Mouse (Mus musculus) midbrain, embryonic 11.5 days (tissue): Measurements from ENCODE around the gene Agap1. TPM values are rescaled to one million over a fixed set of nuclear protein-coding genes. Genes with fewer than 3 reads are reported as not detected.

Experiments used
- ATAC-seq: fragments of 200-750 bp; cut with Nextera tagmentation; 2 replicates; pipeline ENCODE4 v1.8.0; 2017; ENCODE audit warnings: moderate TSS enrichment, moderate library complexity; ENCODE audit not compliant: low FRiP score
- DNase-seq: peaks from one replicate; pipeline ENCODE4 v3.0.0; 2015; ENCODE audit warnings: low spot score; ENCODE audit errors: missing footprints
- H3K27ac ChIP-seq: fragments of 300-500 bp; sonication (generic); 2 replicates; pipeline ENCODE4 v1.5.1; 2014; ENCODE audit warnings: low read depth, low read length
- H3K27me3 ChIP-seq: fragments of 300-500 bp; sonication (generic); 2 replicates; pipeline ENCODE4 v1.6.1; 2014; ENCODE audit warnings: mild to moderate bottlenecking, low read length, moderate library complexity, mixed read lengths; ENCODE audit not compliant: control insufficient read depth, insufficient read depth
- H3K36me3 ChIP-seq: fragments of 300-500 bp; sonication (generic); 2 replicates; pipeline ENCODE4 v1.6.1; 2014; ENCODE audit warnings: mild to moderate bottlenecking, low read length, moderate library complexity, mixed read lengths; ENCODE audit not compliant: control insufficient read depth, insufficient read depth
- H3K4me1 ChIP-seq: fragments of 300-500 bp; sonication (generic); 2 replicates; pipeline ENCODE4 v1.6.1; 2014; ENCODE audit warnings: low read length; ENCODE audit not compliant: control insufficient read depth, insufficient read depth
- H3K4me2 ChIP-seq: fragments of 300-500 bp; sonication (generic); 2 replicates; pipeline ENCODE4 v1.6.1; 2014; ENCODE audit warnings: mild to moderate bottlenecking, moderate library complexity
- H3K4me3 ChIP-seq: fragments of 300-500 bp; sonication (generic); 2 replicates; pipeline ENCODE4 v1.5.1; 2014; ENCODE audit warnings: low read depth, low read length
- H3K9ac ChIP-seq: fragments of 300-500 bp; sonication (generic); 2 replicates; pipeline ENCODE4 v1.6.1; 2014; ENCODE audit warnings: low read length
- H3K9me3 ChIP-seq: fragments of 300-500 bp; sonication (generic); 2 replicates; pipeline ENCODE4 v1.6.1; 2016; ENCODE audit warnings: low read length; ENCODE audit not compliant: control insufficient read depth
- WGBS: fragments of 180-500 bp; shearing (Covaris S2); extraction: QIAGEN DNeasy Blood & Tissue Kit; methylation state at CpG from one replicate; pipeline ENCODE4 v1.1.7; 2014; 5-methylcytosine and 5-hydroxymethylcytosine counted together
- polyA plus RNA-seq: library from polyadenylated mRNA; unstranded; fragments of >200 nt; fragmentation: Nextera tagmentation; extraction: Ambion mirVana; gene quantifications from 2 replicates; pipeline ENCODE4 v1.2.1, GENCODE M21; 2014

Gene Agap1
- polyA plus RNA-seq, 1 experiment from 2014 or later: 33.6 TPM

DNA sequence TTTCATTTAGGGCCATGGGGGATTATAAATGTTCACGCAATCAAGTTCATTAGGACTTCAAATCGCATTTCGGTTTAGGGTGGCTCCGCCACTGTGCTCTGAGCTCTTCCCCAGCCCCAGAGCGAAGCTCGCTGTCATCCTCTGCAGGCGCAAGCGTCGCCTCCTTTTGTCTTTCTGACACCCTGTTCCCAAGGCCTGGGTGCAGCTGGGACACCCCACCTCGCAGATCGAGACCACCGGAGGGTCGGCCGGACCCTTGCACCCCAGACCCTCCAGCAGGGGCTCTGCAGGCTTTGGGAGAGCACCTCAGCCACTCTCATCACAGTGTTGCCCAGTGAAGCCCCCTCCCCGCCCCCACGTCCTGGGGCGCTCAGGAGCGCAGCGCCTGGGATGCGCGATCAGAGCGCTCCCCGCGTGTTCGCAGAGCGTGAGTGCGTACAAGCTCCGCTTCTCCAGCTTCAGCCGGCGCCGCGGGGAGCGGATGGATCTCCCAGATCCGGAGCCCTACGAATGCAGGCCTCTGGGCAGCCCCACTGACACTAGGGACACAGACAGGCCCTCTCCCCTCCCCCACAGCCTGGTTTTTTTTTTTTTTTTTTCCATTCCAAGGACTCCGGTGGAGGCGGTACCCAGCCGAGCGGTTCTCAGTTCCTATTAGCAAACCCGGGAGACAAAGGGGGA lies 487.2 kb downstream of the Agap1 start:
- Histone ChIP-seq H3K4me3 (peak overlapping the region; percentile 33), H3K9ac (peak overlapping the region; percentile 66), H3K4me1 (peaks cover 16% of the 10 kb centered on the region), H3K27ac (no peak overlapping the region), H3K27me3 (peaks cover 71% of the 10 kb centered on the region), H3K36me3 (no peaks in the 10 kb centered on the region), H3K9me3 (no peaks in the 10 kb centered on the region), H3K4me2 (peak overlapping the region; percentile 81)
- WGBS: under 1% methylated on average over 40 of the region's 40 CpGs
- peak; percentile 96 for DNase-seq
- ATAC-seq: peak; percentile 67

DNA sequence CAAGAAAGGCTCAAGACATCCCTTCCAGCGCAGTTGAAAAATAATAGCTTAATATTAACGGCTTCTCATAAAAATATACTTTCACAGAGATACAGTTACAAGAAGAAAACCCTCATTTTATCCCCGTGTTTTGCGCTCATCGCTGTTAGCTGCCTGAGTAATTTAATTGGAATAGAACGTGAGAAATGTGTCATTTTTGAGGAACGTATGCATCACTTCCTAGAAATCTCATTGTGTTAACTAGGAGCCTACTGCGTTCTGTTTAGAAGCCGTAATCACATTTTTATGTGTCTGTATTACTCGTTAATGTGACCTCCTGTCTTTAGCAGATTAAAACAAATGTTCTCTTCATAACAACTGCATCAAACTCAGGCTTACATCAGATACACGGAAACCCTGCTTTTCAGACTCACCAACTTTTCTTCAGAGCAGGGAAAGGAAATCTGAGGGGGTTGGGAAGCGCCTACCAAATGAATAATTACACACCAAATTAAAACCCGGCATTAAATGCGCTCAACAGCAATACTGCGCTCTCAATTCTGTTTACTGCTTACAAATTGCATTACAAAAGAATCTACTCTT lies 487.9 kb downstream of the Agap1 start:
- Histone ChIP-seq H3K9ac (peak overlapping the region; percentile 66; the same call in 1 of the 2 replicates), H3K27ac (no peak overlapping the region), H3K27me3 (peaks cover 65% of the 10 kb centered on the region), H3K4me2 (peak overlapping the region; percentile 81), H3K4me1 (peaks cover 16% of the 10 kb centered on the region), H3K4me3 (peak overlapping the region; percentile 33), H3K9me3 (no peaks in the 10 kb centered on the region), H3K36me3 (no peaks in the 10 kb centered on the region)
- DNase-seq (peak; percentile 94), ATAC-seq (no peak)
- WGBS: 2% methylated on average over 15 of the region's 15 CpGs

DNA sequence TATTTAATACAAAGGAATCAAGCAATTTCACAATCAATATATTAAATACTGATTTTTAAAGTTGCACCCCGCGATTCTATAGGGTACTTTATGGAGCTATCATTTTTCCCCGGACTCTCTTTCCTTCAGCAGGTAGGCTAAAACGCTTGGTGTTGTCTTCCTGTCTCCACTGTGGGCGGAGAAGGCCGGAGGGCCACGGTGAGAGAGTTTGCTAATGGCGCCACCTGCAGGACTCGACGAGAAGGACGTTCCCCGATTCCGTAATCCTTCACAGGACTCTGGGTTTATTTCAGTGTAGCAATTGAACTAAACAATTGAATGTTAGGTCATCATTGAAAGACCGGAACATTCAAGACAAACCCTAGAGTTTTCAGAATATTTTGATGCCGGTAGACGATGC lies 488.6 kb downstream of the Agap1 start:
- Histone ChIP-seq H3K4me3 (no peak overlapping the region), H3K27me3 (peaks cover 57% of the 10 kb centered on the region), H3K36me3 (no peaks in the 10 kb centered on the region), H3K9ac (no peak overlapping the region), H3K4me1 (peaks cover 16% of the 10 kb centered on the region), H3K9me3 (no peaks in the 10 kb centered on the region), H3K4me2 (peak overlapping the region; percentile 81; the same call in 1 of the 2 replicates), H3K27ac (no peak overlapping the region)
- DNase-seq (peak; percentile 99), ATAC-seq (0 out of 2 replicates have a peak, but pooled peaks have one; percentile 45)
- WGBS: 3% methylated on average over 16 of the region's 16 CpGs
